Mouse (Mus musculus) thymus, adult 2 months (tissue): Measurements from ENCODE around the gene D930048N14Rik.

Experiments
- CTCF ChIP-seq: fragments of 200-500 bp; IDR thresholded peaks from 2 replicates; pipeline ENCODE4 v1.5.1; 2012; ENCODE audit warnings: mild to moderate bottlenecking, control low read depth, low read length, moderate library complexity, borderline replicate concordance; ENCODE audit not compliant: control insufficient read depth, poor library complexity, insufficient read depth; ENCODE audit errors: extremely low read depth
- POLR2A ChIP-seq: fragments of 200-500 bp; IDR thresholded peaks from 2 replicates; pipeline ENCODE4 v1.6.1; 2012; ENCODE audit warnings: mild to moderate bottlenecking, low read length, control low read depth, moderate library complexity; ENCODE audit not compliant: control insufficient read depth, poor library complexity, insufficient read depth; ENCODE audit errors: extremely low read depth

GRCm38 (mm10) chr11:51607096-51607738 lies 43.5 kb upstream of the D930048N14Rik start:
- TF ChIP-seq CTCF (no peak), POLR2A (no peak)
